Mouse (Mus musculus) liver, adult 2 months (tissue): ENCODE measurements around the gene Uchl3.

Experiments
- CTCF ChIP-seq: fragments of 200-500 bp; IDR thresholded peaks from 2 replicates; pipeline ENCODE4 v1.5.1; 2011; ENCODE audit warnings: low read depth, low read length, control low read depth
- POLR2A ChIP-seq: fragments of 200-500 bp; IDR thresholded peaks from 2 replicates; pipeline ENCODE4 v1.6.1; 2011; ENCODE audit warnings: low read length, control low read depth; ENCODE audit not compliant: insufficient read depth; ENCODE audit errors: extremely low read depth

GRCm38 (mm10) chr14:101664274-101664673 is 10.5 kb downstream of the Uchl3 start:
- TF ChIP-seq CTCF (no peak), POLR2A (no peak)
